Mouse (Mus musculus) CH12.LX (cell line): ENCODE results near the gene Scgb1a1. TPM values are rescaled to one million over a fixed set of nuclear protein-coding genes. Genes with fewer than 3 reads are reported as not detected.
A peak's percentile ranks its signal among the peaks of the same experiment; 100 is the strongest.

Experiments
- DNase-seq: peaks from one replicate; pipeline ENCODE4 v3.0.0-alpha.2; 2013; ENCODE audit errors: extremely low read depth
- H3K27ac ChIP-seq: 2 replicates; pipeline ENCODE4 v1.5.1; 2012; ENCODE audit warnings: low read depth, mild to moderate bottlenecking, control low read depth, moderate library complexity; ENCODE audit not compliant: insufficient read depth
- H3K27me3 ChIP-seq: replicated peaks from 2 replicates; pipeline ENCODE3; 2012; ENCODE audit warnings: inconsistent platforms
- H3K36me3 ChIP-seq, 2 experiments: replicated peaks in 1 of 2; 2 replicates each; pipeline versions ENCODE3 to v1.6.1; 2012; ENCODE audit warnings: inconsistent platforms in 1 of 2, low read length in 1 of 2, mild to moderate bottlenecking in 1 of 2, mixed read lengths in 1 of 2, moderate library complexity in 1 of 2; ENCODE audit not compliant: control insufficient read depth in 1 of 2, insufficient read depth in 1 of 2
- H3K4me1 ChIP-seq, 2 experiments: 2 replicates each; pipeline ENCODE4 v1.6.1; 2012; ENCODE audit warnings: inconsistent platforms in 1 of 2, moderate library complexity in 1 of 2; ENCODE audit not compliant: insufficient read depth in 2 of 2, control insufficient read depth in 1 of 2
- H3K4me2 ChIP-seq: 2 replicates; pipeline ENCODE4 v1.6.1; 2012; ENCODE audit warnings: low read depth, mild to moderate bottlenecking, control low read depth; ENCODE audit not compliant: poor library complexity, insufficient read depth, severe bottlenecking
- H3K4me3 ChIP-seq, 3 experiments: fragments of 150-350 bp in 1 of 3; sonication (generic) in 1 of 3; replicated peaks in 1 of 3; 2 replicates each; pipeline versions ENCODE3 to v1.5.1; 2011 to 2012; ENCODE audit warnings: low read depth in 2 of 3, low read length in 2 of 3, mild to moderate bottlenecking in 2 of 3, moderate library complexity in 2 of 3, control low read depth in 1 of 3, improper control_type of control experiment in 1 of 3, inconsistent platforms in 1 of 3, mixed read lengths in 1 of 3; ENCODE audit not compliant: poor library complexity in 1 of 3
- H3K79me2 ChIP-seq: replicated peaks from 2 replicates; pipeline ENCODE4 v1.6.1; 2012; ENCODE audit warnings: mild to moderate bottlenecking, moderate library complexity; ENCODE audit not compliant: control insufficient read depth, poor library complexity, insufficient read depth, severe bottlenecking; ENCODE audit errors: extremely low read depth
- H3K9ac ChIP-seq: 2 replicates; pipeline ENCODE4 v1.6.1; 2012; ENCODE audit warnings: low read depth, mild to moderate bottlenecking, control low read depth, moderate library complexity; ENCODE audit not compliant: insufficient read depth
- H3K9me3 ChIP-seq: replicated peaks from 2 replicates; pipeline ENCODE3; 2012; ENCODE audit warnings: low read length, inconsistent platforms, mixed read lengths
- BHLHE40 ChIP-seq: IDR thresholded peaks from 2 replicates; pipeline ENCODE4 v1.6.1; 2011; ENCODE audit warnings: mild to moderate bottlenecking, low read depth, low read length, improper control_type of control experiment
- CHD1 ChIP-seq: IDR thresholded peaks from 2 replicates; pipeline ENCODE4 v1.6.1; 2012; ENCODE audit warnings: low read depth, low read length, improper control_type of control experiment, inconsistent platforms
- CHD2 ChIP-seq: IDR thresholded peaks from 2 replicates; pipeline ENCODE4 v1.6.1; 2011; ENCODE audit warnings: low read length, improper control_type of control experiment
- CTCF ChIP-seq, 2 experiments: IDR thresholded peaks in 1 of 2; conservative IDR thresholded peaks in 1 of 2; 2 replicates each; pipeline ENCODE4 v1.5.1; 2011 to 2012; ENCODE audit warnings: low read depth in 2 of 2, low read length in 2 of 2, improper control_type of control experiment in 1 of 2, inconsistent platforms in 1 of 2, mild to moderate bottlenecking in 1 of 2, moderate library complexity in 1 of 2
- E2F4 ChIP-seq: IDR thresholded peaks from 2 replicates; pipeline ENCODE4 v1.6.1; 2011; ENCODE audit warnings: low read depth, low read length, improper control_type of control experiment; ENCODE audit not compliant: insufficient replicate concordance
- ELF1 ChIP-seq: IDR thresholded peaks from 2 replicates; pipeline ENCODE4 v1.6.1; 2014; ENCODE audit warnings: low read depth, mild to moderate bottlenecking, inconsistent platforms, low read length, improper control_type of control experiment
- EP300 ChIP-seq: IDR thresholded peaks from 2 replicates; pipeline ENCODE4 v1.6.1; 2011; ENCODE audit warnings: low read length, improper control_type of control experiment
- ETS1 ChIP-seq: conservative IDR thresholded peaks from 2 replicates; pipeline ENCODE4 v1.6.1; 2012; ENCODE audit warnings: low read depth, mild to moderate bottlenecking, inconsistent platforms, low read length, improper control_type of control experiment, moderate library complexity
- GABPA ChIP-seq: IDR thresholded peaks from 2 replicates; pipeline ENCODE4 v1.6.1; 2012; ENCODE audit warnings: low read depth, low read length, improper control_type of control experiment, inconsistent platforms; ENCODE audit not compliant: insufficient replicate concordance
- HCFC1 ChIP-seq: IDR thresholded peaks from 2 replicates; pipeline ENCODE4 v1.6.1; 2012; ENCODE audit warnings: low read depth, mild to moderate bottlenecking, inconsistent platforms, low read length, improper control_type of control experiment
- IRF4 ChIP-seq: IDR thresholded peaks from 2 replicates; pipeline ENCODE4 v1.6.1; 2014; ENCODE audit warnings: low read depth, mild to moderate bottlenecking, inconsistent platforms, low read length, improper control_type of control experiment
- JUN ChIP-seq: IDR thresholded peaks from 2 replicates; pipeline ENCODE4 v1.6.1; 2011; ENCODE audit warnings: low read depth, mild to moderate bottlenecking, low read length, improper control_type of control experiment, moderate library complexity; ENCODE audit not compliant: insufficient read depth
- JUND ChIP-seq: conservative IDR thresholded peaks from 2 replicates; pipeline ENCODE4 v1.6.1; 2011; ENCODE audit warnings: low read depth, low read length, improper control_type of control experiment
- KAT2A ChIP-seq: IDR thresholded peaks from 2 replicates; pipeline ENCODE4 v1.6.1; 2012; ENCODE audit warnings: low read length, improper control_type of control experiment, inconsistent platforms; ENCODE audit not compliant: insufficient replicate concordance
- MAFK ChIP-seq: IDR thresholded peaks from 2 replicates; pipeline ENCODE4 v1.6.1; 2011; ENCODE audit warnings: low read length, improper control_type of control experiment; ENCODE audit not compliant: insufficient replicate concordance
- MAX ChIP-seq: IDR thresholded peaks from 2 replicates; pipeline ENCODE4 v1.6.1; 2011; ENCODE audit warnings: low read length, improper control_type of control experiment
- MAZ ChIP-seq: IDR thresholded peaks from 2 replicates; pipeline ENCODE4 v1.6.1; 2012; ENCODE audit warnings: low read depth, mild to moderate bottlenecking, inconsistent platforms, low read length, improper control_type of control experiment, moderate library complexity
- MEF2A ChIP-seq: IDR thresholded peaks from 2 replicates; pipeline ENCODE4 v1.6.1; 2014; ENCODE audit warnings: low read depth, mild to moderate bottlenecking, inconsistent platforms, low read length, improper control_type of control experiment, borderline replicate concordance
- MXI1 ChIP-seq: IDR thresholded peaks from 2 replicates; pipeline ENCODE4 v1.6.1; 2011; ENCODE audit warnings: mild to moderate bottlenecking, low read depth, low read length, improper control_type of control experiment
- MYC ChIP-seq: IDR thresholded peaks from 2 replicates; pipeline ENCODE4 v1.6.1; 2011; ENCODE audit warnings: low read depth, mild to moderate bottlenecking, improper control_type of control experiment, low read length
- NELFE ChIP-seq: IDR thresholded peaks from 2 replicates; pipeline ENCODE4 v1.6.1; 2011; ENCODE audit warnings: low read depth, low read length, improper control_type of control experiment
- NRF1 ChIP-seq: IDR thresholded peaks from 2 replicates; pipeline ENCODE4 v1.6.1; 2014; ENCODE audit warnings: low read depth, mild to moderate bottlenecking, inconsistent platforms, low read length, improper control_type of control experiment, moderate library complexity
- PAX5 ChIP-seq: IDR thresholded peaks from 2 replicates; pipeline ENCODE4 v1.6.1; 2012; ENCODE audit warnings: low read length, inconsistent platforms, mixed read lengths
- POLR2A ChIP-seq: IDR thresholded peaks from 2 replicates; pipeline ENCODE4 v1.6.1; 2011; ENCODE audit warnings: low read depth, mild to moderate bottlenecking, improper control_type of control experiment, low read length
- POLR2AphosphoS2 ChIP-seq: IDR thresholded peaks from 2 replicates; pipeline ENCODE4 v1.6.1; 2011; ENCODE audit warnings: low read depth, low read length, improper control_type of control experiment
- RAD21 ChIP-seq: IDR thresholded peaks from 2 replicates; pipeline ENCODE4 v1.6.1; 2011; ENCODE audit warnings: low read depth, mild to moderate bottlenecking, low read length, improper control_type of control experiment, moderate library complexity
- RCOR1 ChIP-seq: conservative IDR thresholded peaks from 2 replicates; pipeline ENCODE4 v1.6.1; 2012; ENCODE audit warnings: low read depth, mild to moderate bottlenecking, inconsistent platforms, low read length, improper control_type of control experiment
- SIN3A ChIP-seq: IDR thresholded peaks from 2 replicates; pipeline ENCODE4 v1.6.1; 2012; ENCODE audit warnings: low read length, improper control_type of control experiment, inconsistent platforms
- SMC3 ChIP-seq: IDR thresholded peaks from 2 replicates; pipeline ENCODE4 v1.6.1; 2011; ENCODE audit warnings: low read depth, low read length, improper control_type of control experiment
- TBP ChIP-seq: conservative IDR thresholded peaks from 2 replicates; pipeline ENCODE4 v1.6.1; 2011; ENCODE audit warnings: low read depth, low read length, improper control_type of control experiment
- TCF12 ChIP-seq: IDR thresholded peaks from 2 replicates; pipeline ENCODE4 v1.6.1; 2014; ENCODE audit warnings: low read depth, mild to moderate bottlenecking, inconsistent platforms, low read length, improper control_type of control experiment
- UBTF ChIP-seq: IDR thresholded peaks from 2 replicates; pipeline ENCODE4 v1.6.1; 2012; ENCODE audit warnings: low read depth, mild to moderate bottlenecking, inconsistent platforms, low read length, improper control_type of control experiment, moderate library complexity
- USF1 ChIP-seq: IDR thresholded peaks from 2 replicates; pipeline ENCODE4 v1.6.1; 2014; ENCODE audit warnings: low read depth, mild to moderate bottlenecking, inconsistent platforms, low read length, improper control_type of control experiment
- USF2 ChIP-seq: conservative IDR thresholded peaks from 2 replicates; pipeline ENCODE4 v1.6.1; 2011; ENCODE audit warnings: low read depth, low read length, improper control_type of control experiment
- ZC3H11A ChIP-seq: IDR thresholded peaks from 2 replicates; pipeline ENCODE4 v1.6.1; 2012; ENCODE audit warnings: low read depth, mild to moderate bottlenecking, inconsistent platforms, low read length, improper control_type of control experiment
- ZKSCAN1 ChIP-seq: IDR thresholded peaks from 2 replicates; pipeline ENCODE4 v1.6.1; 2012; ENCODE audit warnings: low read depth, inconsistent platforms, low read length, improper control_type of control experiment, borderline replicate concordance
- ZMIZ1 ChIP-seq: IDR thresholded peaks from 2 replicates; pipeline ENCODE4 v1.6.1; 2012; ENCODE audit warnings: low read depth, mild to moderate bottlenecking, inconsistent platforms, low read length, improper control_type of control experiment
- ZNF384 ChIP-seq: IDR thresholded peaks from 2 replicates; pipeline ENCODE4 v1.6.1; 2012; ENCODE audit warnings: low read depth, low read length, improper control_type of control experiment, inconsistent platforms
- dilution Hi-C: fragments of 300-500 bp; cut with MboI; formaldehyde crosslinking; loops from 2 replicates; pipeline ENCODE4 v1.14.3; 2020; ENCODE audit warnings: low sequenced_read_pairs; ENCODE audit not compliant: extremely low pct_unique_long_range_greater_than_20kb, extremely low pct_ligation_motif_present
- in situ Hi-C: fragments of 300-500 bp; cut with MboI; formaldehyde crosslinking; loops from 3 replicates; pipeline ENCODE4 v1.14.3; 2019; ENCODE audit warnings: low sequenced_read_pairs, low pct_ligation_motif_present, low pct_unique_long_range_greater_than_20kb, mixed read lengths
- polyA plus RNA-seq: library from polyadenylated mRNA; unstranded; fragments of >175 nt; gene quantifications from 2 replicates; pipeline ENCODE4 v1.2.1, GENCODE M21; 2012; ENCODE audit warnings: low read depth; ENCODE audit not compliant: insufficient read length
- total RNA-seq, 2 experiments: library from RNA; depleted of rRNA; stranded (reverse); fragments of 300-350 nt in 1 of 2; fragments of >200 nt in 1 of 2; gene quantifications; 2 replicates each; pipeline ENCODE4 v1.2.3; 2012 to 2014

The Scgb1a1 gene
- total and polyA plus RNA-seq, 3 experiments = not detected

DNA sequence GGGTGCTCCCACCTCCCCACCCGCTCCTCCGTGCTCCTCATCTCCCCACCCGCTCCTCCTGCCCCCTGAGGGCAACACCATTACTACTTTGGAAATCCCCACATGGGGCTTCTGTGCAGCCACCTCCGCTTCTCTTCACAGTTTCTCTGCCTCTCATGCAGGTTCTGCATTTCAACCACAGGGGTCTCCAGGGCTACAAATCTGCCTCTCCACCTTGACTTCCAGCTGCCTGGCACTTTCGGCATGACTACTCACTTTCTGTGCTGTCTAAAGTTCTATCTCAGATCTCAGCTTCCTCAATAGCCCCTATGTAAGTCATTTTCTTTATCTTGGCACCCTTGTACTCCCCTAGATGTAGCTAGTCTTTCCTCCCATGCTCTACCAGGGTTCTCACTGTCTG, 20.5 kb downstream of the Scgb1a1 start:
- H3K4me2 ChIP-seq = peak overlapping the region; percentile 75
- H3K27ac ChIP-seq = peak overlapping the region; percentile 99
- dilution Hi-C loops (no loop called here), in situ Hi-C loops (no loop called here)
- peak overlapping the region; percentile 7 to 26 (median 14) for H3K4me3 ChIP-seq
- no peaks in the 10 kb centered on the region for H3K27me3 ChIP-seq
- no peaks in the 10 kb centered on the region for H3K9me3 ChIP-seq
- peak; percentile 81 for TF ChIP-seq ETS1
- peak; percentile 94 for TF ChIP-seq EP300
- no peak for TF ChIP-seq NRF1
- TF ChIP-seq GABPA = no peak
- peak; percentile 69 for TF ChIP-seq CHD2
- peak; percentile 76 for TF ChIP-seq MYC
- TF ChIP-seq USF2 = no peak
- TF ChIP-seq CTCF (conservative IDR thresholded peaks at IDR 0.05 in 1 of 2, IDR thresholded peaks at IDR 0.05 in 1 of 2; ENCODE audit: low read depth in 2 of 2, low read length in 2 of 2) = peak in 1 of 2 experiments; percentile 55; a peak in 2 of 4 replicates
- no peak for TF ChIP-seq ZNF384
- no peak for TF ChIP-seq ZMIZ1
- 0 out of 2 replicates have a peak, but pooled peaks have one; percentile 11 for TF ChIP-seq BHLHE40
- no peak for TF ChIP-seq POLR2A
- 0 out of 2 replicates have a peak, but pooled peaks have one; percentile 26 for TF ChIP-seq NELFE
- peak; percentile 50 for TF ChIP-seq HCFC1
- no peak for TF ChIP-seq ZC3H11A
- TF ChIP-seq MXI1 = peak; percentile 80; the same call in 1 of the 2 replicates
- peak; percentile 70 for TF ChIP-seq ELF1
- peak; percentile 89; the same call in 1 of the 2 replicates for TF ChIP-seq SIN3A
- peak; percentile 33 for TF ChIP-seq RAD21
- no peak; the same call in 1 of the 2 replicates for TF ChIP-seq RCOR1
- TF ChIP-seq MEF2A = peak; percentile 74
- TF ChIP-seq MAX = peak; percentile 47; the same call in 1 of the 2 replicates
- no peak for TF ChIP-seq USF1
- peak; percentile 83 for TF ChIP-seq JUND
- no peak for TF ChIP-seq POLR2AphosphoS2
- no peak for TF ChIP-seq ZKSCAN1
- no peak for TF ChIP-seq KAT2A
- TF ChIP-seq E2F4 = no peak
- TF ChIP-seq MAZ = peak; percentile 92
- TF ChIP-seq JUN = peak; percentile 73
- TF ChIP-seq PAX5 = no peak
- peak; percentile 95 for TF ChIP-seq IRF4
- no peak; the same call in 1 of the 2 replicates for TF ChIP-seq UBTF
- TF ChIP-seq CHD1 = peak; percentile 83; the same call in 1 of the 2 replicates
- 0 out of 2 replicates have a peak, but pooled peaks have one; percentile 38 for TF ChIP-seq TBP
- peak; percentile 48 for TF ChIP-seq SMC3
- peak; percentile 81; the same call in 1 of the 2 replicates for TF ChIP-seq MAFK
- peak; percentile 96 for TF ChIP-seq TCF12
- no peaks in the 10 kb centered on the region for H3K36me3 ChIP-seq
- no peaks in the 10 kb centered on the region for H3K79me2 ChIP-seq
- H3K4me1 ChIP-seq = peaks cover 45 to 81% of the 10 kb centered on the region in 2 experiments
- H3K9ac ChIP-seq = peak overlapping the region; percentile 53; the same call in 1 of the 2 replicates
- DNase-seq = peak; percentile 96
